Mouse (Mus musculus) bone marrow macrophage, adult 2 months (primary cell): ENCODE data around the gene Serinc2.

ENCODE experiments used
- CTCF ChIP-seq: IDR thresholded peaks from 2 replicates; pipeline ENCODE4 v1.5.1; 2012; ENCODE audit warnings: low read depth, mild to moderate bottlenecking, low read length, moderate library complexity
- POLR2A ChIP-seq: IDR thresholded peaks from 2 replicates; pipeline ENCODE4 v1.6.1; 2012; ENCODE audit warnings: mild to moderate bottlenecking, low read depth, low read length, borderline replicate concordance

GRCm38 (mm10) chr4:130246132-130246531, 32.9 kb downstream of the Serinc2 start:
- TF ChIP-seq POLR2A (no peak), CTCF (peak; percentile 88)
